Mouse (Mus musculus) cerebellum, postnatal 4 days (tissue): ENCODE measurements around the gene Bmt2.

Experiments used
- DNase-seq, 2 experiments: peaks; one replicate each; pipeline ENCODE4 v3.0.0; 2022; ENCODE audit warnings: low spot score in 2 of 2, mixed read lengths in 1 of 2

Gene Bmt2

GRCm38 (mm10) chr6:13617110-13617509 is 60.7 kb downstream of the Bmt2 start:
- DNase-seq, result no peak

- no peak for DNase-seq
Measured at GRCm38 (mm10) chr6:13614568-13614967, 63.2 kb downstream of the Bmt2 start.

GRCm38 (mm10) chr6:13613671-13614070 is 64.1 kb downstream of the Bmt2 start:
- DNase-seq, result no peak

GRCm38 (mm10) chr6:13610869-13611268 is 66.9 kb downstream of the Bmt2 start:
- no peak for DNase-seq

- no peak for DNase-seq
Measured at GRCm38 (mm10) chr6:13609353-13610140, 68.2 kb downstream of the Bmt2 start.

GRCm38 (mm10) chr6:13607621-13608493 is 69.9 kb downstream of the Bmt2 start, which contains the start of gene Tmem168:
Gene Tmem168 (minus strand): TSS chr6:13608100.
- DNase-seq, result peak; percentile 94 to 97

GRCm38 (mm10) chr6:13606921-13607620 is 70.7 kb downstream of the Bmt2 start:
- no peak for DNase-seq

GRCm38 (mm10) chr6:13606394-13606793 is 71.4 kb downstream of the Bmt2 start:
- no peak for DNase-seq

- DNase-seq, result no peak
Measured at GRCm38 (mm10) chr6:13603134-13603533, 74.6 kb downstream of the Bmt2 start.

- peak in 1 of 2 experiments; percentile 13 for DNase-seq
Measured at GRCm38 (mm10) chr6:13601587-13601986, 76.2 kb downstream of the Bmt2 start.

- DNase-seq, result no peak
Measured at GRCm38 (mm10) chr6:13598239-13598923, 79.4 kb downstream of the Bmt2 start.

- DNase-seq, result no peak
Measured at GRCm38 (mm10) chr6:13592729-13593345, 84.9 kb downstream of the Bmt2 start.

GRCm38 (mm10) chr6:13586560-13586959 is 91.2 kb downstream of the Bmt2 start:
- no peak for DNase-seq

GRCm38 (mm10) chr6:13586154-13586553 is 91.6 kb downstream of the Bmt2 start:
- no peak for DNase-seq

GRCm38 (mm10) chr6:13584788-13585187 is 93.0 kb downstream of the Bmt2 start:
- DNase-seq, result no peak

GRCm38 (mm10) chr6:13582075-13582474 is 95.7 kb downstream of the Bmt2 start:
- no peak for DNase-seq
